Mouse (Mus musculus): ENCODE measurements at regions not wholly inside any gene's neighbourhood (a gene's known extent, or its start where the extent isn't known, plus 50 kb on each side); places are given as distances from the start of the nearest gene placed in this dataset.

- TF ChIP-seq CTCF (IDR thresholded peaks at IDR 0.05; ENCODE audit: extremely low read depth, insufficient read length, insufficient replicate concordance, low read depth, low read length) (no peak), POLR2A (IDR thresholded peaks at IDR 0.05; ENCODE audit: low read depth, low read length) (no peak)
These were observed 283.7 kb upstream of the Rnaseh2b start for GRCm38 (mm10) chr14:62008707-62009106.

Data from small intestine, adult 2 months (tissue).